ENCODE assay signal across 23 mouse cellular contexts in genomic region chr3:121834250-121834649, GRCm38 (mm10).
"Had no signal": no experiment of that assay in that cellular context is flagged by ENCODE, and none has a peak within 500 bp of the region (broad histone marks: within the 10 kb centered on the region; RNA-seq: fewer than 3 reads in every experiment).

No protein-coding gene starts in this region.

- H3K9me3 ChIP-seq: limb, embryonic 15.5 days; lung, embryonic 15.5 days; midbrain, embryonic 10.5 days; midbrain, embryonic 13.5 days; neural tube, embryonic 13.5 days; stomach, embryonic 15.5 days had no signal

- H3K4me2 ChIP-seq: limb, embryonic 12.5 days; limb, embryonic 15.5 days; liver, embryonic 11.5 days; lung, embryonic 15.5 days; midbrain, embryonic 13.5 days; neural tube, embryonic 13.5 days; stomach, embryonic 15.5 days had no signal

- H3K27ac ChIP-seq: kidney, postnatal 0 days; limb, embryonic 12.5 days; limb, embryonic 15.5 days; liver, embryonic 14.5 days; lung, embryonic 15.5 days; midbrain, embryonic 10.5 days; midbrain, embryonic 13.5 days; neural tube, embryonic 13.5 days; stomach, embryonic 15.5 days had no signal

- H3K9ac ChIP-seq: limb, embryonic 12.5 days; limb, embryonic 15.5 days; liver, embryonic 14.5 days; lung, embryonic 15.5 days; midbrain, embryonic 13.5 days; neural tube, embryonic 13.5 days; stomach, embryonic 15.5 days had no signal

- ATAC-seq: intestine, postnatal 0 days; midbrain, embryonic 13.5 days; midbrain, embryonic 16.5 days had no signal

- H3K27me3 ChIP-seq: limb, embryonic 12.5 days; limb, embryonic 15.5 days; lung, embryonic 15.5 days; midbrain, embryonic 13.5 days; neural tube, embryonic 13.5 days; stomach, embryonic 15.5 days had no signal

- H3K4me1 ChIP-seq: limb, embryonic 12.5 days; limb, embryonic 15.5 days; lung, embryonic 15.5 days; megakaryocyte, embryonic 14.5 days; midbrain, embryonic 10.5 days; midbrain, embryonic 13.5 days; neural tube, embryonic 13.5 days; stomach, embryonic 15.5 days had no signal

- H3K36me3 ChIP-seq: limb, embryonic 12.5 days; limb, embryonic 15.5 days; lung, embryonic 15.5 days; midbrain, embryonic 10.5 days; midbrain, embryonic 13.5 days; neural tube, embryonic 13.5 days; stomach, embryonic 15.5 days had no signal

- H3K4me3 ChIP-seq: limb, embryonic 12.5 days; limb, embryonic 15.5 days; lung, embryonic 15.5 days; megakaryocyte, embryonic 14.5 days; midbrain, embryonic 10.5 days; midbrain, embryonic 13.5 days; myocyte; neural tube, embryonic 13.5 days; stomach, embryonic 15.5 days had no signal

- DNase-seq: kidney, postnatal 25 days; left cerebral cortex, postnatal 4 days; lung, adult 18-20 months; lung, postnatal 10 days; lung, postnatal 36 days; retina, postnatal 1 day; right cerebral cortex, postnatal 25 days; spleen, adult 18-20 months; thymus, postnatal 25 days had no signal
